Mouse (Mus musculus) spleen, adult 2 months (tissue): ENCODE measurements around the gene Auts2.

ENCODE experiments used
- CTCF ChIP-seq: fragments of 200-500 bp; IDR thresholded peaks from 2 replicates; pipeline ENCODE4 v1.5.1; 2011; ENCODE audit warnings: mild to moderate bottlenecking, inconsistent platforms; ENCODE audit not compliant: insufficient read depth, insufficient read length, insufficient replicate concordance; ENCODE audit errors: extremely low read depth
- POLR2A ChIP-seq: fragments of 200-500 bp; IDR thresholded peaks from 2 replicates; pipeline ENCODE4 v1.6.1; 2011; ENCODE audit warnings: low read depth, low read length, inconsistent platforms

DNA sequence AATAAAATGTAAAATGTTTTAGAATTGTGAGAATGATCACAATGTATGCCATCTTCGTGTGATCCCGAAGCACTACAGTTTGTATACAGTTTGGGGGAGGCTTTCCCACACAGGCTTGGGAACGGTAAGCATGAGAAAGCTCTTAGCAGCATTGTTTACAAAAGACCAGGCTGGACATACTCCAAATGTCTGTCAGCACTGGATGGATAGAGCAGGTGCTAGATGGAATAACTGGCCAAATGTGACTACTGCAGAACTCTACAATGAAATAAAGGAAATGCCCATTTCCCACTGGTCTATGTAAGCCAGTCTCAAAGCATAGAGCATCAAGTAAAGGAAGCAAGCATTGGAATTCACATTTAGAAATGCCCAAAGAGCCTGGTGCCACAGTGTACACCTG is 1144.9 kb downstream of the Auts2 start:
- TF ChIP-seq CTCF (no peak), POLR2A (no peak)
